Mouse (Mus musculus): ENCODE results near the gene Spire2. TPM values are rescaled to one million over a fixed set of nuclear protein-coding genes. Genes with fewer than 3 reads are reported as not detected.
"Not testable (repeated sequence)": the region's sequence is repeated elsewhere in the genome, so short reads cannot be mapped to it uniquely, and the experiment has no call there.

Spire2 gene
- polyA plus RNA-seq (2015; fragmentation: Nextera tagmentation; extraction: Ambion mirVana): 2.5 and 3.4 TPM in 2 replicates

- ATAC-seq (ENCODE audit: insufficient number of reproducible peaks, low FRiP score, low TSS enrichment, low read depth): peak; percentile 84
- Histone ChIP-seq H3K27me3 (peaks cover 23% of the 10 kb centered on the region), H3K4me3 (replicated peaks) (peak within 1 kb of the TSS; percentile 58), H3K4me2 (replicated peaks) (peak within 1 kb of the TSS; percentile 96), H3K4me1 (peaks cover 16% of the 10 kb centered on the region), H3K27ac (replicated peaks) (no peak within 1 kb of the TSS), H3K36me3 (no peaks in the 10 kb centered on the region), H3K9ac (peak within 1 kb of the TSS; percentile 28; the same call in 1 of the 2 replicates), H3K9me3 (replicated peaks) (no peaks in the 10 kb centered on the region)
- WGBS: under 1% methylated on average over 82 of the region's 85 CpGs
Observed at GRCm38 (mm10) chr8:123332262-123333090, at the start of gene Spire2. Gene Spire2, plus strand, starts transcription at chr8:123332713.

DNA sequence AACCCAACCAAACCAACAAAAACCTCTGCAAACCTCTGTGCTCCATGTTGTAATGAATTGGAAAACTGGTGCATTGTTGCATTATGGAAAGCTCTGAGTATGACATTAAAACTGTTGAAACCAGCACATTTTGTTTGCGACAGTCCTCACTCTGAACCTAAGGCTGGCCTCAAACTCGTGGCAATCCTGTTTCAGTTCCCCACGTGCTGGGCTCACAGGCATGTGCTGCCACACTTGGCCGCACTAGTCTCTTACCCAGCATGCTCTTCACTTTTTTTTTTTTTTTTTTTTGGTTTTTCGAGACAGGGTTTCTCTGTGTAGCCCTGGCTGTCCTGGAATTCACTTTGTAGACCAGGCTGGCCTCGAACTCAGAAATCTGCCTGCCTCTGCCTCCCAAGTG, 49.5 kb upstream of the Spire2 start:
- not testable (repeated sequence) for ATAC-seq (ENCODE audit: insufficient number of reproducible peaks, low FRiP score, low TSS enrichment, low read depth); H3K4me1 ChIP-seq; H3K9me3 ChIP-seq (replicated peaks); H3K4me2 ChIP-seq (replicated peaks); H3K4me3 ChIP-seq (replicated peaks); H3K27ac ChIP-seq (replicated peaks); H3K27me3 ChIP-seq; H3K9ac ChIP-seq
- 85% methylated on average over 6 of the region's 6 CpGs for WGBS
- peaks cover 15% of the 10 kb centered on the region for H3K36me3 ChIP-seq

GRCm38 (mm10) chr8:123283991-123284390, 48.5 kb upstream of the Spire2 start:
- ATAC-seq (ENCODE audit: insufficient number of reproducible peaks, low FRiP score, low TSS enrichment, low read depth): no peak
- Histone ChIP-seq H3K4me3 (replicated peaks) (no peak overlapping the region), H3K4me2 (replicated peaks) (no peak overlapping the region), H3K9me3 (replicated peaks) (no peaks in the 10 kb centered on the region), H3K27ac (replicated peaks) (no peak overlapping the region), H3K9ac (no peak overlapping the region), H3K27me3 (no peaks in the 10 kb centered on the region), H3K36me3 (peaks cover 19% of the 10 kb centered on the region), H3K4me1 (no peaks in the 10 kb centered on the region)
- 89% methylated on average over 7 of the region's 7 CpGs for WGBS

DNA sequence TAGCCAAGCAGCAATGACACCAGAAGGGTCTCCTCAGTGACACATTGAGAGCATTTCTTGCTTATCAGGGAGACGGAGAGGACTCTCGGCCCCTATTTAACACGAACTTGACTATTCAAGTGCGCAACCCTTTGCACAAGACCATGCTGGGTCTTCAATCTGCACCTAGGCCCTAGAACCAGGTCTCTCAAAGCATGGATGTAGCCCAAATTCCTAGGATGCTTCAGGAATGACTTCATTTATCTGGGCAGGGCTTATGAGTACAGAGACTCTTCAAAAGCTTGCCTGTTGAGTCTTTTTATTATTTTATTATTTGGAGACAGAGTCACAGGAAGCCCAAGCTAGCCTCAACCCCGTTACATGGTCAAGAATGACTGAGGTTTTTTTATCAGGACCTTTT, 48.0 kb upstream of the Spire2 start:
- H3K4me3 ChIP-seq (replicated peaks): no peak overlapping the region
- ATAC-seq (ENCODE audit: insufficient number of reproducible peaks, low FRiP score, low TSS enrichment, low read depth): no peak
- no peaks in the 10 kb centered on the region for H3K9me3 ChIP-seq (replicated peaks)
- no peak overlapping the region for H3K4me2 ChIP-seq (replicated peaks)
- H3K27me3 ChIP-seq: no peaks in the 10 kb centered on the region
- H3K27ac ChIP-seq (replicated peaks): no peak overlapping the region
- H3K4me1 ChIP-seq: no peaks in the 10 kb centered on the region
- 93% methylated on average over 5 of the region's 5 CpGs for WGBS
- H3K9ac ChIP-seq: no peak overlapping the region
- peaks cover 19% of the 10 kb centered on the region for H3K36me3 ChIP-seq

- WGBS: 92% methylated on average over 17 of the region's 17 CpGs
- Histone ChIP-seq H3K36me3 (peaks cover 9% of the 10 kb centered on the region), H3K9ac (no peak overlapping the region), H3K27ac (replicated peaks) (no peak overlapping the region), H3K9me3 (replicated peaks) (no peaks in the 10 kb centered on the region), H3K4me1 (no peaks in the 10 kb centered on the region), H3K27me3 (no peaks in the 10 kb centered on the region), H3K4me2 (replicated peaks) (no peak overlapping the region), H3K4me3 (replicated peaks) (no peak overlapping the region)
- ATAC-seq (ENCODE audit: insufficient number of reproducible peaks, low FRiP score, low TSS enrichment, low read depth): no peak
Observed at GRCm38 (mm10) chr8:123287362-123287761, 45.2 kb upstream of the Spire2 start.

DNA sequence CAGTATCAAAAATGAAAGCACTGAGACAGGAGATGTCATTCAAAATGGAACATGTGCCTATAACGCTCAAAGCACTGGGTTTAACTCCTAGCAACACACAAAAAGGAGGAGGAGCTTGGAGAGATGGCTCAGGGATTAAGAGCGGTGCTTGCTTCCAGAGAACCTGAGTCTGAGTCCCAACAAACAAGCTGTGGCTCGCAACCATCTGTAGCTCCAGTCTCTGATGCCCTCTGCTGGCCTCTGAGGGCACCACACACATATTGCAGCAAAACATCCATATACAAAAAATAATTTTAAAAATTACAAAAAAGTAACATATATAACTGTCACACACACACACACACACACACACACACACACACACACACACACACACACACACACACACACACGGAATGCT, 42.3 kb upstream of the Spire2 start:
- Histone ChIP-seq H3K36me3 (peaks cover 25% of the 10 kb centered on the region), H3K4me1 (no peaks in the 10 kb centered on the region), H3K27ac (replicated peaks) (no peak overlapping the region), H3K9ac (no peak overlapping the region), H3K27me3 (no peaks in the 10 kb centered on the region), H3K9me3 (replicated peaks) (no peaks in the 10 kb centered on the region), H3K4me2 (replicated peaks) (no peak overlapping the region), H3K4me3 (replicated peaks) (no peak overlapping the region)
- no peak for ATAC-seq (ENCODE audit: insufficient number of reproducible peaks, low FRiP score, low TSS enrichment, low read depth)
- 74% methylated on average over 4 of the region's 4 CpGs for WGBS

DNA sequence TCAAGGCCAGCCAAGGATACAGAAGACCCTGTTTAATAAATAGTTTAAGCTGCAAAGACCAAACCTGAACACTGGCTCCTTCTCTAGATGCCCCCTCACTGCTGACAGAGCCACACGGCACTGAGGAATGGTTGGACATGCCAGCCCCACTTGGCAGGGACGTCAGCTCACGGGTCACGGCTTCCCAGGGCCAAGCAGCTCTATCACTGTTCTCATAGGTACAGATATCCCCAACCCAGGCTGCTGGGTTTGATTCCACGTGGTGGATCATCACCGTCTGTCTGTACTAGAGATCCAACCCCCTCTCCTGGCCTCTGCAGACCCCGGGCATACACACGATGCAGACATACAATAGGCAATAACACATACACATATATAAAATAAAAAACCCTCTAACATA, 41.8 kb upstream of the Spire2 start:
- H3K27me3 ChIP-seq: no peaks in the 10 kb centered on the region
- WGBS: 91% methylated on average over 8 of the region's 8 CpGs
- no peak overlapping the region for H3K9ac ChIP-seq
- no peak overlapping the region for H3K4me2 ChIP-seq (replicated peaks)
- no peaks in the 10 kb centered on the region for H3K9me3 ChIP-seq (replicated peaks)
- peaks cover 29% of the 10 kb centered on the region for H3K36me3 ChIP-seq
- H3K4me1 ChIP-seq: no peaks in the 10 kb centered on the region
- H3K4me3 ChIP-seq (replicated peaks): no peak overlapping the region
- H3K27ac ChIP-seq (replicated peaks): no peak overlapping the region
- ATAC-seq (ENCODE audit: insufficient number of reproducible peaks, low FRiP score, low TSS enrichment, low read depth): no peak

GRCm38 (mm10) chr8:123291716-123292115, 40.8 kb upstream of the Spire2 start:
- H3K27me3 ChIP-seq: no peaks in the 10 kb centered on the region
- no peak for ATAC-seq (ENCODE audit: insufficient number of reproducible peaks, low FRiP score, low TSS enrichment, low read depth)
- H3K36me3 ChIP-seq: peaks cover 34% of the 10 kb centered on the region

DNA sequence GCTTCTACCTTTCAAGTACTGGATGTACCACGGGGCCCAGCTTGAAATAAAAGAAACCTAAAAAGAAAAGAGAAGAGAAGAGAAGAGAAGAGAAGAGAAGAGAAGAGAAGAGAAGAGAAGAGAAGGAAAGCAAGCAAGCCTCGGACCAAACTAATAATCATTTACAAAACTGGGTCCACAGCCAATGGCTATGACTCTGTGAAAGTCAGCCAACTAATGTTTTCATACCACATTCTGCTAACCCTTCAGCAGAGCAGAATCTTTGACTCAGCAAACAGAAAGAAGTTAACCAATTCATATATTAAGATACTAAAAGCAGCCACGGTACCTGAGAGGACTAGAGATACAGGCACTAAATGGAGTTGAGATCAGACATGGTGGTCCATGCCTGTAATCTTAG, 40.2 kb upstream of the Spire2 start:
- no peak overlapping the region for H3K4me2 ChIP-seq (replicated peaks)
- H3K27ac ChIP-seq (replicated peaks): no peak overlapping the region
- peaks cover 34% of the 10 kb centered on the region for H3K36me3 ChIP-seq
- H3K9me3 ChIP-seq (replicated peaks): no peaks in the 10 kb centered on the region
- H3K27me3 ChIP-seq: no peaks in the 10 kb centered on the region
- WGBS: 82% methylated on average over 3 of the region's 3 CpGs
- no peak for ATAC-seq (ENCODE audit: insufficient number of reproducible peaks, low FRiP score, low TSS enrichment, low read depth)
- H3K4me3 ChIP-seq (replicated peaks): no peak overlapping the region
- no peak overlapping the region for H3K9ac ChIP-seq
- no peaks in the 10 kb centered on the region for H3K4me1 ChIP-seq

More at GRCm38 (mm10) chr8:123291716-123292115, 40.8 kb upstream of the Spire2 start:
- Histone ChIP-seq H3K27ac (replicated peaks) (no peak overlapping the region), H3K4me1 (no peaks in the 10 kb centered on the region), H3K4me3 (replicated peaks) (no peak overlapping the region), H3K4me2 (replicated peaks) (no peak overlapping the region), H3K9ac (no peak overlapping the region), H3K9me3 (replicated peaks) (no peaks in the 10 kb centered on the region)
- WGBS: 87% methylated on average over 8 of the region's 8 CpGs

DNA sequence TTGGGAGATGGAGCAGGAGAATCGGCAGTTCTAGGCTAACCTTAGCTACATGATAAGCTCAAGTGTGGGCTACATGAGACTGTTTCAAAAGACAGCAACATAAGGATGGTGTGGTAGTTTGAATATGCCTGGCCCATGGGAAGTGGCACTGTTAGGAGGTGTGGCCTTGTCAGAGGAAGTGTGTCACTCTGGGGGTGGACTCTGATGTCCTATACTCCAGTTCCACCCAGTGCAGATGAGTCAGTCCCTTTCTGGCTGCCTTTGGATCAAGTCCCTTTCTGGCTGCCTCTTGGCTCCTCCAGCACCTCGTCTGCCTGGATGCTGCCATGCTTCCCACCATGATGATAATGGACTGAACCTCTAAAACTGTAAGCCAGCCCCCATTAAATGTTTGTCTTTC, 39.7 kb upstream of the Spire2 start:
- no peaks in the 10 kb centered on the region for H3K9me3 ChIP-seq (replicated peaks)
- no peak overlapping the region for H3K27ac ChIP-seq (replicated peaks)
- WGBS: 88% methylated on average over 2 of the region's 2 CpGs
- H3K36me3 ChIP-seq: peaks cover 31% of the 10 kb centered on the region
- H3K4me1 ChIP-seq: no peaks in the 10 kb centered on the region
- H3K4me2 ChIP-seq (replicated peaks): no peak overlapping the region
- no peak overlapping the region for H3K4me3 ChIP-seq (replicated peaks)
- no peak for ATAC-seq (ENCODE audit: insufficient number of reproducible peaks, low FRiP score, low TSS enrichment, low read depth)
- H3K27me3 ChIP-seq: no peaks in the 10 kb centered on the region
- no peak overlapping the region for H3K9ac ChIP-seq

DNA sequence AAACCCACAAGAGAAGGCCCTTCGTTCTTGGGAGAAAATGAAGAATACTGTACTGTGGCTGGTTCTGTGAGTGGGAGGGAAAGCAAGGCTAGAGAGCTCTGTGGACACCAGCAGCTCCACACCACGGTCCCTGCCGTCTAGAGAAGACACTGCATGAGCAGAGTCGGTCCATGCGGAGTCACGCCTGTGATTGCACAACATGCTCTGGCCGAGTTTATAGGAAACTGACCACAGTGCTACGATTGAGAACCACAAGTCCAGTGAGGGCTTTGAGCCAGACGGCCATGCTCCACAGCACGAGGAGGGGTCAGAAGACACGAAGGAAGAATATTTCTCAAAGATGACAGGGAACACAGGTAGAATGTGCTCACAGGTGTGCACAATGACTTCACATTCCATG, 34.2 kb upstream of the Spire2 start:
- Histone ChIP-seq H3K9ac (no peak overlapping the region), H3K36me3 (peaks cover 22% of the 10 kb centered on the region; the same call in 1 of the 2 replicates), H3K27ac (replicated peaks) (no peak overlapping the region), H3K9me3 (replicated peaks) (no peaks in the 10 kb centered on the region), H3K27me3 (no peaks in the 10 kb centered on the region), H3K4me3 (replicated peaks) (no peak overlapping the region), H3K4me1 (no peaks in the 10 kb centered on the region), H3K4me2 (replicated peaks) (no peak overlapping the region)
- WGBS: 90% methylated on average over 11 of the region's 11 CpGs
- no peak for ATAC-seq (ENCODE audit: insufficient number of reproducible peaks, low FRiP score, low TSS enrichment, low read depth)

GRCm38 (mm10) chr8:123308738-123309137, 23.8 kb upstream of the Spire2 start:
- H3K36me3 ChIP-seq: 0 out of 2 replicates have a peak, but pooled peaks cover 6% of the 10 kb centered on the region
- WGBS: 70% methylated on average over 4 of the region's 4 CpGs

More at GRCm38 (mm10) chr8:123308738-123309137, 23.8 kb upstream of the Spire2 start:
- Histone ChIP-seq H3K27me3 (no peaks in the 10 kb centered on the region), H3K4me1 (no peaks in the 10 kb centered on the region), H3K9me3 (replicated peaks) (no peaks in the 10 kb centered on the region), H3K27ac (replicated peaks) (no peak overlapping the region), H3K4me2 (replicated peaks) (no peak overlapping the region), H3K9ac (no peak overlapping the region), H3K4me3 (replicated peaks) (no peak overlapping the region)
- ATAC-seq (ENCODE audit: insufficient number of reproducible peaks, low FRiP score, low TSS enrichment, low read depth): no peak

Measured in embryonic facial prominence, embryonic 15.5 days (tissue).